Mouse (Mus musculus) limb, embryonic 14.5 days (tissue): ENCODE data around the gene Ttll13. TPM values are rescaled to one million over a fixed set of nuclear protein-coding genes. Genes with fewer than 3 reads are reported as not detected.
A peak's percentile ranks its signal among the peaks of the same experiment; 100 is the strongest.

Experiments used
- ATAC-seq: fragments of 200-750 bp; cut with Nextera tagmentation; 2 replicates; pipeline ENCODE4 v1.8.0; 2017; ENCODE audit warnings: low read depth, moderate number of reproducible peaks, moderate TSS enrichment; ENCODE audit not compliant: low FRiP score
- DNase-seq: peaks from one replicate; pipeline ENCODE4 v3.0.0-alpha.2; 2015; ENCODE audit warnings: low spot score
- H3K27ac ChIP-seq: fragments of 300-500 bp; sonication (generic); replicated peaks from 2 replicates; pipeline ENCODE4 v1.5.1; 2014; ENCODE audit warnings: low read depth, mild to moderate bottlenecking, low read length, moderate library complexity, mixed read lengths
- H3K27me3 ChIP-seq: fragments of 300-500 bp; sonication (generic); 2 replicates; pipeline ENCODE4 v1.6.1; 2014; ENCODE audit warnings: low read length, mixed read lengths; ENCODE audit not compliant: control insufficient read depth, insufficient read depth
- H3K36me3 ChIP-seq: fragments of 300-500 bp; sonication (generic); 2 replicates; pipeline ENCODE4 v1.6.1; 2014; ENCODE audit warnings: mild to moderate bottlenecking, low read length, moderate library complexity, mixed read lengths; ENCODE audit not compliant: control insufficient read depth, insufficient read depth
- H3K4me1 ChIP-seq: fragments of 300-500 bp; sonication (generic); 2 replicates; pipeline ENCODE4 v1.6.1; 2014; ENCODE audit warnings: antibody characterized with exemption, low read length, mixed read lengths; ENCODE audit not compliant: control insufficient read depth, insufficient read depth
- H3K4me2 ChIP-seq: fragments of 300-500 bp; sonication (generic); replicated peaks from 2 replicates; pipeline ENCODE4 v1.6.1; 2014; ENCODE audit warnings: low read depth, mild to moderate bottlenecking, low read length, moderate library complexity; ENCODE audit not compliant: severe bottlenecking
- H3K4me3 ChIP-seq: fragments of 300-500 bp; sonication (generic); replicated peaks from 2 replicates; pipeline ENCODE4 v1.5.1; 2014; ENCODE audit warnings: low read length
- H3K9ac ChIP-seq: fragments of 300-500 bp; sonication (generic); 2 replicates; pipeline ENCODE4 v1.6.1; 2014; ENCODE audit warnings: mild to moderate bottlenecking, low read depth, low read length, moderate library complexity; ENCODE audit not compliant: severe bottlenecking
- H3K9me3 ChIP-seq: fragments of 300-500 bp; sonication (generic); 2 replicates; pipeline ENCODE4 v1.6.1; 2016; ENCODE audit warnings: low read length; ENCODE audit not compliant: control insufficient read depth
- POLR2A ChIP-seq: fragments of 200-500 bp; IDR thresholded peaks from 2 replicates; pipeline ENCODE4 v1.8.0; 2012; ENCODE audit warnings: inconsistent platforms, mild to moderate bottlenecking, moderate library complexity, borderline replicate concordance; ENCODE audit not compliant: insufficient read depth, insufficient read length; ENCODE audit errors: extremely low read depth
- WGBS: fragments of 180-500 bp; shearing (Covaris S2); extraction: QIAGEN DNeasy Blood & Tissue Kit; methylation state at CpG from one replicate; pipeline ENCODE4 v1.1.7; 2014; 5-methylcytosine and 5-hydroxymethylcytosine counted together
- polyA plus RNA-seq, 2 experiments: library from polyadenylated mRNA; depleted of rRNA in 1 of 2; stranded (reverse) in 1 of 2; unstranded in 1 of 2; fragments of >200 nt; fragmentation: Nextera tagmentation in 1 of 2; extraction: Ambion mirVana in 1 of 2; gene quantifications; 2 replicates each; pipeline versions ENCODE4 v1.2.1 to v1.2.3; 2012 to 2014

Gene Ttll13
- polyA plus RNA-seq, 2 experiments = 0.59 to 0.73 TPM

DNA sequence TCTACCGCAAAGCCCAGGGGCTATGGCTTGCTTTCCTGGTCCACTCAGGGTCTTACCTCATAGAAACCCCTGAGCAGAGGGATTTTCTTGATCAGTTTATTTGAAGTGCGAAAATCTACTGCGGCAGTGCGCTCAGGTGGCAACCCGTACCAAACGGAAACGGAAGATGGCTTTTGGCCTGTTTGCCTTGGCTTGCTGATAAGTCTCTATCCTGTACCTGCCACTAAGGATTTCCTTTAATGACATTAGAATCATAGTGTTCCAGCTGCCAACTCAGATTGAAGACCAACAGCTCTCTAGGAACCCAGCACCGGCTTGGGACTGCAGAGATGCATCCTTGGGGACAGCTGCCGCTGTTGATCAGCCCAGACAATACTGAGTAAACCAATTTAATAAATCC, 12.4 kb upstream of the Ttll13 start:
- Histone ChIP-seq H3K9me3 (no peaks in the 10 kb centered on the region), H3K4me1 (peaks cover 11% of the 10 kb centered on the region), H3K36me3 (peaks cover 6% of the 10 kb centered on the region), H3K4me2 (peak overlapping the region; percentile 94; the same call in 1 of the 2 replicates), H3K27me3 (no peaks in the 10 kb centered on the region), H3K9ac (no peak overlapping the region), H3K27ac (no peak overlapping the region), H3K4me3 (no peak overlapping the region; the same call in 1 of the 2 replicates)
- no peak for TF ChIP-seq POLR2A
- ATAC-seq (no peak), DNase-seq (no peak)
- WGBS = 78% methylated on average over 9 of the region's 9 CpGs

DNA sequence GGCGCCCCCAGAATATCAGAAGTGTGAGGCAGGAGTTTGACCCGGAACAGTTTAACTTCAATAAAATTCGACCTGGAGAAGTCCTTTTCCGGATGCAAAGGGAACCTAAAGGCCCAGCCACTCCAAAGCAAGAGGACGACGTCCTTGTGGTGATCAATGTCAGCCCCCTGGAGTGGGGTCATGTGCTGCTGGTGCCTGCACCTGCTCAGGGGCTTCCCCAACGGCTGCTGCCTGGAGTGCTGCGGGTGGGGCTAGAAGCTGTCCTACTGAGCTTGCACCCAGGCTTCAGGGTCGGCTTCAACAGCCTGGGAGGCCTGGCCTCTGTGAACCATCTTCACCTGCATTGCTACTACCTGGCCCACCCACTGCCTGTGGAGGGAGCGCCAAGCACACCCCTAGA, 7.6 kb upstream of the Ttll13 start:
- no peak for TF ChIP-seq POLR2A
- ATAC-seq (no peak), DNase-seq (no peak)
- 86% methylated on average over 10 of the region's 10 CpGs for WGBS
- no peak overlapping the region for H3K27ac ChIP-seq
- H3K9me3 ChIP-seq = no peaks in the 10 kb centered on the region
- no peak overlapping the region for H3K4me3 ChIP-seq
- H3K36me3 ChIP-seq = peaks cover 23% of the 10 kb centered on the region
- H3K4me2 ChIP-seq = no peak overlapping the region
- no peaks in the 10 kb centered on the region for H3K27me3 ChIP-seq
- no peaks in the 10 kb centered on the region for H3K4me1 ChIP-seq
- H3K9ac ChIP-seq = no peak overlapping the region

DNA sequence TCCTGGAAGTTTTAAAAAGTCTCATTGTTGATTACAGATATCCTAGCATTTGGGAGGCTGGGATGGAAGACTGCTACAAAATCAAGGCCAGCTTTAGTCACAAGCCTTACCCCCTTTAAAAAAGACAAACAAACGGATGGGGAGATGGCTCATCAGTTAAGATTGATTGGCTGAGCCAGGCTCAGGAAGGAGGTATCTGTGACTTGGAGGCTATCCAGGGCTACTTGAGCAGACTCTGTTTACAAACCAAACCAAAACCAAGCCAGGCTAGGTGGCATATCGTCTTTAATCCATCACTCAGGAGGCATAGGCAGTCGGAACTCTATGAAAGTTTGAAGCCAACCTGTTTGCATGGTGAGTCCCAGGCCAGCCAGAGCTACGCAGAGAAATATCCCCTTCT, 4.5 kb upstream of the Ttll13 start:
- H3K9ac ChIP-seq = no peak overlapping the region

DNA sequence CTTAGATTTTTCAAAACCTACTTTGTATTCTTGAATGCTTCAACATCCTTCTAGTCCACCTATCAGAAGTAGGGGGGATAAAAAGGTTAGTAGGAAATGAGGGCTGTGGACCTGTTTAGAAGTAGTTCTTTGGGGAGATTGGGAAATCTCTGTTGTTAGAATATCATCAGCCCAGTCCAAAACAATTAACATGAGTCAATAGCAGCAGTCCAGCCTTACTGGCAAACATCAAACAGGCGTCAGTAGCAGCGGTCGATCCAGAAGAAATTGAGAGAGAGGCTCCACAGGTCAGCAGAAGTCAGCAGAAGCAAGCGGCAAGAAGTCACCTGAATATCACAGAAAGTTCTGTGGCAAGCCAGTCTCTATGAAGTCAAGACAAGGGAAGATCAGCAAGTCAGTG, 1.3 kb upstream of the Ttll13 start:
- DNase-seq = no peak
- no peak overlapping the region for H3K4me3 ChIP-seq
- H3K27ac ChIP-seq = no peak overlapping the region
- WGBS = 92% methylated on average over 4 of the region's 4 CpGs
- H3K9ac ChIP-seq = no peak overlapping the region
- peaks cover 10% of the 10 kb centered on the region; the same call in 1 of the 2 replicates for H3K36me3 ChIP-seq
- ATAC-seq = no peak
- H3K4me2 ChIP-seq = no peak overlapping the region
- H3K27me3 ChIP-seq = no peaks in the 10 kb centered on the region
- H3K9me3 ChIP-seq = peaks cover 3% of the 10 kb centered on the region; the same call in 1 of the 2 replicates
- no peaks in the 10 kb centered on the region for H3K4me1 ChIP-seq
- no peak for TF ChIP-seq POLR2A

More for the DNA sequence above, 4.5 kb upstream of the Ttll13 start:
- ATAC-seq (no peak), DNase-seq (no peak)
- Histone ChIP-seq H3K4me2 (no peak overlapping the region), H3K9me3 (peaks cover 3% of the 10 kb centered on the region; the same call in 1 of the 2 replicates), H3K27ac (no peak overlapping the region), H3K27me3 (no peaks in the 10 kb centered on the region), H3K4me3 (no peak overlapping the region), H3K4me1 (no peaks in the 10 kb centered on the region), H3K36me3 (peaks cover 23% of the 10 kb centered on the region)
- WGBS = 85% methylated on average over 4 of the region's 4 CpGs
- TF ChIP-seq POLR2A = no peak

DNA sequence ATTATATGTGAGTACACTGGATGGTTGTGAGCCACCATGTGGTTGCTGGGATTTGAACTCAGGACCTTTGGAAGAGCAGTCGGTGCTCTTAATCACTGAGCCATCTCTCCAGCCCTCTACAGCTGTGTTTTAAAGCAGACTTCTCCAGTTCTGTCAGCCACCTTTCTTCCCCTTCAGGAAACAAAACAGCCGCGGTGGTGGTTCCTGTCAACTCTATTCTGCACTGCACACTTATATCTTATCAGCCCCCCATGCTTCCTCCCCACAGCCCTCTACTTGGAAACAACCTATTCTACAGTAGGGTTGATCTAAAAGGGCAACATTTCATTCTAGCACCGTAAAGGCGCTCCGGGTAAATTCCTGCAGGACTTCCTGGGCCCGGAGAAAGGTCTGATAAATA, 683 bp downstream of the Ttll13 start:
- WGBS = 68% methylated on average over 7 of the region's 7 CpGs
- no peak for ATAC-seq
- no peak overlapping the region for H3K27ac ChIP-seq

DNA sequence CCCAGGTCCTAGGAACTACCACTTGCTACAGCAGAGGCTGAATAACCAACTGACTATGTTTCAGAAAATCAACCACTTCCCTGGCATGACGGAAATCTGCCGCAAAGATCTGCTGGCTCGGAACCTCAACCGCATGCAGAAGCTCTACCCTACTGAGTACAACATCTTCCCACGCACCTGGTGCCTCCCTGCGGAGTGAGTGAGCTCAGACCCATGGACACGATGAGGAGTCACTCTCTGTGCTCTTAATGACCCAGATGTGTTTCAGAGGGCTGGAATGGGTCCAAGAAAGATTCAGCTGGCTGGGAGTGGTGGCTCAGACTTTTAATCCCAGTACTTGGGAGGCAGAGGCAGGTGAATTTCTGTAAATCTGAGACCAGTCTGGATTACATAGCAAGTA, 6.3 kb downstream of the Ttll13 start:
- WGBS = 79% methylated on average over 7 of the region's 7 CpGs

More for the DNA sequence above, 683 bp downstream of the Ttll13 start:
- Histone ChIP-seq H3K36me3 (no peaks in the 10 kb centered on the region), H3K9me3 (peaks cover 3% of the 10 kb centered on the region; the same call in 1 of the 2 replicates), H3K9ac (no peak overlapping the region), H3K4me2 (peak overlapping the region; percentile 63), H3K4me3 (peak overlapping the region; percentile 52), H3K4me1 (no peaks in the 10 kb centered on the region), H3K27me3 (no peaks in the 10 kb centered on the region)
- TF ChIP-seq POLR2A = no peak
- no peak for DNase-seq

More for the DNA sequence above, 6.3 kb downstream of the Ttll13 start:
- Histone ChIP-seq H3K9ac (no peak overlapping the region), H3K27ac (no peak overlapping the region), H3K9me3 (no peaks in the 10 kb centered on the region), H3K4me2 (no peak overlapping the region), H3K4me1 (no peaks in the 10 kb centered on the region), H3K4me3 (no peak overlapping the region), H3K36me3 (no peaks in the 10 kb centered on the region), H3K27me3 (no peaks in the 10 kb centered on the region)
- ATAC-seq = no peak
- TF ChIP-seq POLR2A = no peak
- no peak for DNase-seq
